Mouse (Mus musculus): Measurements from ENCODE around the gene Lgalsl. TPM values are rescaled to one million over a fixed set of nuclear protein-coding genes. Genes with fewer than 3 reads are reported as not detected.
A peak's percentile ranks its signal among the peaks of the same experiment; 100 is the strongest.

Lgalsl gene
- total RNA-seq (2017) = 9.1 and 19.4 TPM in 2 replicates

DNA sequence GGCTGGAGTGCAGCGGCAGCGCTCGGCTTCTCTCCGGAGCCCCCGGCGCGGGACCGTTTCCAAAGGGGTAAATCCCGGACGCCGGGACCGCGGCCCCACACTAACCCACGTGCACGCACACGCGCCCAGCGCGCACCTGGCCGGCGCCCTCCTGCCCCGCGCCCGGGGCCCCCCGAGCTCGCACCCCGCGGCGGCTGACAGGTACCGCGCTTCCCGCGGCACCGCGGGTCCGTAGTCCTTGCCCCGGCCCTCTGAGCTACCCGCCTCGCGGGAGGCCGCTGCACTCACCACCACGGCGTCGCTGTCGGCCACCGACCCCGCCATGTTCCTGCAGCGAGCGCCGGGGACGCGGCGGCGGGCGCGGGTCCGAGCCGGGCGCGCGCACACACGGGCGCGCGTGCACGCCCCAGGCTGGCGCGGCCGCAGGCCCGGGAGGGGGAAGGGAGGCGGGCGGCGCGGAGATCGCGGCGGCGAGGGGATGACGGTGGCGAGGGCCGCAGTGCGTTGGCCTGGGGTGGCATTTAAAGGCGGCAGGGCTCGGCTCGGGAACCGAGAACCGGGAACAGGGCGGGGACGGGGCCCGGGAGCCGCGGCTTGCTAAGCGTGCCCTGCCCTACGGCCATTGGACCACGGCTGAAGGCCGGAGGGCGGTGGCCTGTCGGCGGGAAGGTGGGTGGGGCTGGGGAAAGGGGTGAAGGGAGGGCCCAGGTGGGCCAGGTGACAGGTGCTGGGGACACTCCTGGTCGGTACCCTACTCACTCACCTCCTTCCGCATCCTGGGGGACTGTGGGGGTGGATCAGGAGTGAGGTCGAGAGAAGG is at the start of gene Lgalsl:
Lgalsl (minus strand) TSS at position 371 of the 820 bp plus-strand sequence.
- peak; percentile 39 to 78 for ATAC-seq (replicated peaks in 1 of 2; ENCODE audit: insufficient read depth in 1 of 2, low FRiP score in 2 of 2, low TSS enrichment in 1 of 2, low read depth in 1 of 2, poor library complexity in 2 of 2, severe bottlenecking in 2 of 2)

DNA sequence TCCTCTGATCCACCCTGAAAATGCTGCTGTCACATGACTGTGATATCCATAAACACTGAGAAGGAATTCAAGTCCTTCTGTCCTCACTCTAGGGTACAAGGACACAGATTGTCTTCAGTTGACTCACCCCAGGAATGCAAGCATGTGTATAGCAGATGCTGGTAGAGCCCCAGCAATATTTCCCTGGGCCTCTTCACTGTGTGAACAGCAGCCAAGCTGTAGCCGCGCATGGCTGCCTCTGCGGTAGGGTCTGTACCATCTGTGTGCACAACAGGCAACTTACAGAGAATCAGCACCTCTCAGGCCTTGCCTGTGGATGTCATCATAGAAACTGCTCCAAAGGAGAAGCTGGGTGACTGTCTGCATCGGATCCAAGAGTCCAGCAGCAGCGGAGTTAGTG is 47.8 kb upstream of the Lgalsl start:
- ATAC-seq (replicated peaks in 1 of 2; ENCODE audit: insufficient read depth in 1 of 2, low FRiP score in 2 of 2, low TSS enrichment in 1 of 2, low read depth in 1 of 2, poor library complexity in 2 of 2, severe bottlenecking in 2 of 2) = no peak

DNA sequence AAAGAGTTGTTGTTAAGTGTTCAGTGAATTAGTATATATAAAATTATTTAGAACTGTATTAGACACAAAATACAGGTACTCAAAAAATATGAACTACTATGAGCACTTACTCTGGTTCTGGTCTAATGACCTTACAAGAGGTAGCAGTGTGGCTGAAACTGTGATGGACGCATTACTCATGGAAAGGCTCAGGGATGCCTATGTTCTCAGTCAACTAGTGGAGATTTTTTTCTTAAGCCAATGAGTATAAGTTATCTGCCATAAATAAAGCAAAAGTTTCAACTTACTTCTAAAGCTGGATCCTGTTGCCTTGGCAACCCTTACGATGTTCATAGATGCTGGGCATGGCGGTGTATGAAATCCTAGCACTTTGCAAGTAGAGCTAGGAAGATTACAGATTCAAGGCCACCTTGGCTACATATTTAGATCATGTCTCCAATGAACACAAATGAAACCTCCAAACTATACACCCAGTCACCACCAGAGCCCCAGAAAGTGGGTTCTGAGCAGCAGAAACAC is 46.8 kb upstream of the Lgalsl start:
- ATAC-seq (replicated peaks in 1 of 2; ENCODE audit: insufficient read depth in 1 of 2, low FRiP score in 2 of 2, low TSS enrichment in 1 of 2, low read depth in 1 of 2, poor library complexity in 2 of 2, severe bottlenecking in 2 of 2) = no peak

DNA sequence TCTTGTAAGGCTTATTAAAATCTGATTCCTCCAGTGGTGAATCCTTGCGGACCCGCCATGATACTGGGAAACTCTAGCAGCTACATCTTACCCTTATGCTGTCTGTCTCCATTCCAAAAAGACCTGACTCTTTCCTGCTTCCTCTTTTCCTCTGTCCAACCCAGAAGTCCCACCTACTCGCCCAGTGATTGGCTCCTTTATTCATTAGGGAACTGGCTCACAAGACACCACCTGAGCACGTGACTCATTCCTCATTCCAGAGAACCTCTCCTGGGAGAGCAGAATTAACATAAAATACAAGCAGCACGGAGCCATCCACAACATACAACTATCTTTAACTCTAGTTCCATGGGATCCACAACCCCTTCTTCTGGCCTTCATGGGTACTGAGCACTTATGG is 42.5 kb upstream of the Lgalsl start:
- no peak for ATAC-seq (replicated peaks in 1 of 2; ENCODE audit: insufficient read depth in 1 of 2, low FRiP score in 2 of 2, low TSS enrichment in 1 of 2, low read depth in 1 of 2, poor library complexity in 2 of 2, severe bottlenecking in 2 of 2)

DNA sequence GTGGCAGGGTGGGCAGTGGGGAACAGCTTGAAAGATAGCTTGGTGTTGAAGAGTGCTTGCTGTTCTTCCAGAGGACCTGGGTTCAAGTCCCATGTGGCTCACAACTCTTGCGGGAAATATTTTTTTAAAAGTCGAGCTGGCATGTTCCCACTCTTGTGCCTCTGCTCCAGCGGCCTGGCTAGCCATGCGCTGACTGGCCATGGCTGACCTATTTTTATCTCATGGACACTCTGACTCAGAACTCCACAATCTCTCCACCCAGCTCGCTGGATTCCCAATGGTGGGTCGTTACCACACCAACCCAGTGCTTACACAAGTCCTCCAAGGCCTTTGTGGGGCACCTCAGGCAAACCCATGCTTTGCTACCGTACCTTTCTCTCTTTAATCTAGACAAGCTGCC is 42.1 kb upstream of the Lgalsl start:
- no peak for ATAC-seq (replicated peaks in 1 of 2; ENCODE audit: insufficient read depth in 1 of 2, low FRiP score in 2 of 2, low TSS enrichment in 1 of 2, low read depth in 1 of 2, poor library complexity in 2 of 2, severe bottlenecking in 2 of 2)

DNA sequence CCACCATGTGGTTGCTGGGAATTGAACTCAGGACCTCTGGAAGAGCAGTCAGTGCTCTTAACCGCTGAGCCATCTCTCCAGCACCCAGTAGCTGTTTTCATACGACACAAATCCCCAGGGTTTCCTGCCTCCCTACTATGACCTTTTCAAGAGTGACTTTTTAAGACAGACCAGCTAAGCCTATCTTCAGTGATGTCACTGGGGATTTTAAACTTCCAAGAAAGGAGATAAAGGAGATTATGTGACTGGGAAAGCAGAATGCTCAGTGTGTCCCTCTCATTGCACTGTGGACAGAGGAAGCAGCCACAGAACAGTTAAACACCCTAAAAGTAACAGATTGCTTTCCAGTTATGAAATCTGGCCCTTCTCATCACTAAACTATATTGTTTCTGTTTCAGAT is 41.6 kb upstream of the Lgalsl start:
- no peak for ATAC-seq (replicated peaks in 1 of 2; ENCODE audit: insufficient read depth in 1 of 2, low FRiP score in 2 of 2, low TSS enrichment in 1 of 2, low read depth in 1 of 2, poor library complexity in 2 of 2, severe bottlenecking in 2 of 2)

DNA sequence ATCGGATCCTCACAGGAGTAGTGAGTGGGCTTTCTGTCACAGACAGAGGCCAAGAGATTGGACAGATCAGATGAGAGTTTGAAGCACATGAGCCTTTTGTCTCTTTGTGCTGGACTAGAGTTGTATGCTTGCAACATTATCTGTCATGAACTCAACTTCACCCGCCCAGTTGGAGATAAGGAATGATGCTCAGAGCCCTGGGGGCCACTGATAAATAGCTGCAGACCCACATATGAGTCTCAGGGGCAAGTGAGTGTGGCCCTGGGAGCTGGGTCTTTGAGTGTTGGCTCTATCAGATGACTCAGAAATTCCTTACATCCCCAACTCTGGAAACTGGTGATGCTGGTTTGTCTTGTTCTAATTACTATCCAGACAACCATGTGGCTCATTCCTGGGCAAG is 39.1 kb upstream of the Lgalsl start:
- ATAC-seq (replicated peaks in 1 of 2; ENCODE audit: insufficient read depth in 1 of 2, low FRiP score in 2 of 2, low TSS enrichment in 1 of 2, low read depth in 1 of 2, poor library complexity in 2 of 2, severe bottlenecking in 2 of 2) = no peak

DNA sequence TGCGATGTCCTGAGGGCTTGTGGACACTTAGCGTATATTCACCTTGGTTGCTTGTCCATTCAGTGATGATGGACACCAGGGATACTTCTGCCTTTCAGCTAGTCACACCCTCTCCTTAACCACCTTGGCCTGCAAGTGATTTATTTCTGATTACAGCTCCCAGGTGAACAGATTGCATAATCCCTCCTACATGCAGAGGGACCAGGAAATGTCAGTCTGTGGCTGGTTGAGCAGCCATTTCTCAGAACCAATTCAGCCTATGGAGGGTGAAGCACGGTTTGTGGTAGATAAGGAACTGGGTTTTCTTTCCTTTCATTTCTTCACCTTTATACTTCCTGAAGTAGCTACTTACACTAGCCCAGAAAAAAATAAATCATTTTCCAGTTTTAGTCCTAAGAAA is 34.6 kb upstream of the Lgalsl start:
- ATAC-seq (replicated peaks in 1 of 2; ENCODE audit: insufficient read depth in 1 of 2, low FRiP score in 2 of 2, low TSS enrichment in 1 of 2, low read depth in 1 of 2, poor library complexity in 2 of 2, severe bottlenecking in 2 of 2) = 0 out of 4 replicates have a peak, but pooled peaks of 1 of the 2 experiments have one; percentile 22

DNA sequence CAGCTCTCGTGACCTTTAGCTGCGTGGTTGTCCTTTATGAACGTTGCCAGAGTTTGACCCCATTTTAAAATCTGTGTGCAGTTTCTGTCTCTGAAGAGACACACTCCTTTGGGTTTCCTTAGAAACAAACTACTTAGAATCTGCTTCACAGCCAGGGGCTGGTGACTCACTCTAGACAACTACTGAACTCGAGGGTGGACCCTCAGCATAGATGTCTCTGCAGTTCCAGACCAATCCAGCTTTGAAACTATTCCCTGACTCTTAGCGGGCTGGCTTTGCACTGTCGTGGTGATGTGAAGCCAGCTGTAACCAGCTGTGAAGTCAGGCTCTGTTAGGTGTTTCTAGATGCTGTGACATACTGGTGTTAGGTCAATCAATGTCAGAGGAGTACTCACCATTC is 33.8 kb upstream of the Lgalsl start:
- ATAC-seq (replicated peaks in 1 of 2; ENCODE audit: insufficient read depth in 1 of 2, low FRiP score in 2 of 2, low TSS enrichment in 1 of 2, low read depth in 1 of 2, poor library complexity in 2 of 2, severe bottlenecking in 2 of 2) = no peak

DNA sequence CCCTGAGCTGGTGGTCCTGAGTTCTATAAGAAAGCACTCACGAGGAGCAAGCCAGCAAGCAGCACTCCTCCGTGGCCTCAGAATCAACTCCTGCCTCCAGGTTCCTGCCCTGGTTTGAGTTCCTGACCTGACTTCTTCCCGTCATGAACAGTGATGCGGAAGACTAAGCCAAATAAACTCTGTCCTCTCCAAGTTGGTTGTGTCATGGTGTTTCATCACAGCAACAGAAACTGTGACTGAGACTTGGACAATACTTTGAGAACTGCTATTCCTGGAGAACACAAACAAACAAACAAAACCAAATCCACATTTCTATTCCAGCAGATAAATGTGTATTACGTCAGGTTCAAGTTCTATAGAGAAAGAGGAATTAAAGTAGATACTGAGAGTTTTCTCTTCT is 31.2 kb upstream of the Lgalsl start:
- no peak for ATAC-seq (replicated peaks in 1 of 2; ENCODE audit: insufficient read depth in 1 of 2, low FRiP score in 2 of 2, low TSS enrichment in 1 of 2, low read depth in 1 of 2, poor library complexity in 2 of 2, severe bottlenecking in 2 of 2)

DNA sequence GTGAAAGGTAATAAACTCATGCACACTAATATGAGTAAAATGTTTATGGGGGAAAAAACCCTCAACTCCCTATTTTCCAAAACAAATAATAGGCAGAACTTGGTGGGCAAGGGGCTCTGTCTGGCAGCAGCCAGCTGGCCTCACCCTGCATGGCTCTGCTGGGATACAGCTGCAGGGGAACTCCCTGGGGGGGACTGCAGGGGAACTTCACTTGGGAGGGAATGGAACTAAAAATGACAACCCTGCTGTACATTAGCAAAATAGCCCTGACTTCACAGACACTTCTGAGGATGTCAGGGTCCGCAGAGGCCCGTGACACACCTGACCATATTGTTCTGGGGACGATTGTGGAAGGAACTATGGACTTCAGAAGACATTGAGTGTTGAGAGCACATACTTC is 29.5 kb upstream of the Lgalsl start:
- ATAC-seq (replicated peaks in 1 of 2; ENCODE audit: insufficient read depth in 1 of 2, low FRiP score in 2 of 2, low TSS enrichment in 1 of 2, low read depth in 1 of 2, poor library complexity in 2 of 2, severe bottlenecking in 2 of 2) = no peak

DNA sequence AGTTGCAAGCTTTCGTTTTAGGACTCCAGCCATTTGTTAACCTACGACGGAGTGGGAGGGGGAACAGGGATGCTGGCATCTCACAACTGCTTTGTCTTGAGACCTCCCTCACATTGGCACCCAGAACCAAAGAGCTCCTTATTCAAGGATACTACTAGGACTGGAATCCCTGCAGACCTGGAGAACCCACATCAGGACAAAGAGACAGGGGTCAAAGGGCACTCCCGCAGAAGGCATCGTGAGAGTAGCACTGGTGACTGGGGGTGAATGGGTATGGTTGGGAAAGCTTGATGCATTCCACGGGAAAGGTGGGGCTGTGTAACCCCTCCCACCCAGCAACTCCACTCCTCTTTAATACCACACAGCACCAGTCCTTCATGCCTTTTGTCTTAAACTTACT is 29.0 kb upstream of the Lgalsl start:
- ATAC-seq (replicated peaks in 1 of 2; ENCODE audit: insufficient read depth in 1 of 2, low FRiP score in 2 of 2, low TSS enrichment in 1 of 2, low read depth in 1 of 2, poor library complexity in 2 of 2, severe bottlenecking in 2 of 2) = no peak

DNA sequence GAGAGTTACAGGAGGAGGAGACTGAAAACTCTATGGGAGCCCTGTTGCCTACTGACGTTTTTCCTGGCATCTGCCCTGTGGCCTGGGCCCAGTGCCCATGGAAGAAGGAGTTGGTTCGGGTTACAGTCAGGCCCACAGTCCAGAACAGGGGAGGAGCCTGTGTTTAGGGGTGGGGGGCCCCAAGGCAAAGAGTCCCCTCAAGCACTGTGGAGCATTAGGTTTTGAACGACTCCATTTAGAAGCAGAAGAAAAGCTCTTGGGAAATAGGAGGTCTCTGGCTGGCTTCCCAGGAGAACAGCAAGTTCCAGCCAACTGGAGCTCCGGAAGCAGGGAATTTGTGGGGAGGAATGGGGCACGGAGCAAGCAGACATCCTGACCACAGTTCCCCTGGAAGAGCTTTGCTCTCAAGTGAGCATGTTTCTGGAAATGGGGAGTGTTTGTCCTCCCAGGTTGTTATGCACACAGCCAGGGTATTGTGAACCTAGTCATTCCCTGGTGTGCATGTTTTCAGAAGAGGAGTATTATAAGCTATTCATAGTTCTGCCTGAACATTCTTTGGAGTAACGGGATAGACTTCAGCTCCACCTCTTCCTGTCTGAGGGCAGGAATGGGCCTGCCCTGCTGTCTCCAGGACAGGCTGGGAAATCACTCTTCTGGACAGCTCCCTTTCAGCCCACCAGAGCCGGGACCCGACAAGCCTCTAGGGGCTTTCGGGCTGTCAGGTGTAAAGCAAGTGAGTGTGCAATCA is 28.2 kb upstream of the Lgalsl start:
- no peak for ATAC-seq (replicated peaks in 1 of 2; ENCODE audit: insufficient read depth in 1 of 2, low FRiP score in 2 of 2, low TSS enrichment in 1 of 2, low read depth in 1 of 2, poor library complexity in 2 of 2, severe bottlenecking in 2 of 2)

DNA sequence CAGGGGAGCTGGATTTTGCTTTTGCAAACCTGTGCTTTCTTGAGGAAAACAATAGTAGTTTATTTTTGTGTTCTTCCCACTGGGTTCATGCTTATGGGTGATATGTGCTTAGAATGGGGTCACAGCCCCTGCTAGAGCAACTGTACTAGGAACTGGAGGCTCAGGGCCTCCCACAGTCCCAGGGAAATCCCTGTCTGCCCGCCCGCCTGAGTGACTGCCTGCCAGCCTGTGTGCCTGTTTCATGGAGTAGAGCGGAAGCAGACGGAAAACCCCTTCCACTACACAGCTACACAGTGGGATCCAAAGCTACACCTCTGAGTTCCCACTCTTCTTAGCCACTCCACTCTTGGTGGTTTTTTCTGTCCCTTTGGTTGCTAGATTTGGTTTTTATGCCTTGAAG is 27.1 kb upstream of the Lgalsl start:
- ATAC-seq (replicated peaks in 1 of 2; ENCODE audit: insufficient read depth in 1 of 2, low FRiP score in 2 of 2, low TSS enrichment in 1 of 2, low read depth in 1 of 2, poor library complexity in 2 of 2, severe bottlenecking in 2 of 2) = no peak

DNA sequence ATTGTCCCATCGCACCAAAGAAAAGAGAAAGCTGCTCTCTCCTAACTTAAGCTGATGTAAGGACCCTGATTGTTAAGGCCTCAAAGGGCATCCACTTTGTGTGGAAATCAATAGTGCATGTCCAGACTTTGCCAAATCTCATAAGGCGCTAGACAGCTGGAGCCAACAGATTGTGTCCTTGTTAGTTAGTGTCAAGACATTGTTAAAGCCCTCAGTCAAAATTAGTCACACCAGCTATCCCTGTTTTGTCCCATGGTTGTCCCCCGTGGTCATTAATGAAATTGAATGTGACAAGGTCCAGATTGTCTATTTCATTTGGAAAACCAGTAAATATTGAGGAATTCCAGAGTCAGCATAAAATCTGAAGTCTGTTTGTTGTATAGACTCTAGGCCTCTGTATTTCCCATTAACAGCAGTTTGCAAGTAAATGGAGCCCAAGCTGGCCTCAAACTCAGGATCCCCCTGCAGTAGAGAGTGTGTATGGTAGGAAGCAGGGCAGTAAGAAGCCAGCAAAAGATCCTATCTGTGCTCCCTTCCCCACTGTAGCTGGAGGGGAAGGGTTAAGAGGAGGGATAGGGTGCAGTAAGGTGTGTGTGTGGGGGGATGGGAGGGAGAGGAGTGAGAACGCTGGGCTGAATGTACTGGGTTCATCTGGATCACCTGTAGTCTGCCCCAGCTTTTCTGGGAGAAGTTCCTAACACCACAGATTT is 23.3 kb upstream of the Lgalsl start:
- ATAC-seq (replicated peaks in 1 of 2; ENCODE audit: insufficient read depth in 1 of 2, low FRiP score in 2 of 2, low TSS enrichment in 1 of 2, low read depth in 1 of 2, poor library complexity in 2 of 2, severe bottlenecking in 2 of 2) = no peak

DNA sequence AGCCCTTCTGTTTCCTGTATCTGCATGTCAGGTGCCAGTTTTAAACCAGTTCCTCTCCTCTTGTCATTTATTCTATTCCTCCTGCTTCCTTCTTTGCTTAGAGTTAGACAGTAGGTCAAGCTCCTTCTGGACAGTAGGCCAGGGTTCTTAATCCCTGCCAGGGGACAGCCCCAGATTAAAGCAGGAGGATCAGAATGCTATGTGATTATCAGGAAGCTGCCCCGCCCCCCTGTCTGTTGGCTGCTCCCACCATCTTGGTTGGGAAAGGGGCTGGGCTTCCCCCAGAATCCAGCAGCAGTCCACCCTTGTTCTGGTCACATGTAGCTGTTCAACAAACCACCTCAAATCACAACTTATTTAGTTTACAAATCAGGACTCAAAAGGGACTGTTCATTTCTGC is 19.3 kb upstream of the Lgalsl start:
- no peak for ATAC-seq (replicated peaks in 1 of 2; ENCODE audit: insufficient read depth in 1 of 2, low FRiP score in 2 of 2, low TSS enrichment in 1 of 2, low read depth in 1 of 2, poor library complexity in 2 of 2, severe bottlenecking in 2 of 2)

DNA sequence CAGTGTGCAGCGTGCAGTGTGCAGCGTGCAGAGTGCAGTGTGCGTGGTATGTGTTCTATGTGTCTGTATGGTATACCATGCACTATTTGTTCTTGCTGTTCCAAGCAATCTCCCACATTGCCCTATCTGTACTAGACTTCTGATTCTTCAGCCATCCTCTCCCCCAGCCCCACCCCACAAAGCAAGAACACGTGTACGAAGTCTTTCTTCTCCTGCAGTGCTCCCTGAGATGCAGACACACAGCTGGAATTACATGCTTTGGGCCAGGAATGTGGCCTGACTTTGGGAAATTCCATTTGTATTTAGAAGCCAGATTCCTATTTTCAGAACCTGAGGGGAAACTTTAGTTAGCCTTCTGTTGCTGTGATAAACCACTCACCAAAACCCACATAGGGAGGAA is 18.5 kb upstream of the Lgalsl start:
- ATAC-seq (replicated peaks in 1 of 2; ENCODE audit: insufficient read depth in 1 of 2, low FRiP score in 2 of 2, low TSS enrichment in 1 of 2, low read depth in 1 of 2, poor library complexity in 2 of 2, severe bottlenecking in 2 of 2) = no peak

DNA sequence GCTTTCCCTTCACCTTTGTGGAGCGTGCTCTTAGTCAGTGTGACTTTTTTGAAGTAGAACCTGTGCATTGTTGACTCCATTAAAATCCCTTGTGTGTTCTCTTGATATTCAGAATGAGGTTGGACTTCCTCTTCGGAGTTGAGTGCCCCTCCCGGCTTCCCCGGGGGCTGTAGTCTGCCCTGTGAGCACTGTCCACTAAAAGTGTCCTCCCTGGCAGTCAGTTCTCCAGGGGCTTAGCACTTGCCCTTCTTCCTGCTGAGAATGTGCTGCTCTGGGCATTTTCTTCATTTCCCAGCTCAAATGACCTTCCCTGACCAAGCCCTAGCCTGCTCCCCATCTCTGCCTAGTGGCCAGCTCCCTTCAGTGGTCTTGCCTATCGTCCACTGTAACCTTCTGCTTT is 6.5 kb upstream of the Lgalsl start:
- no peak for ATAC-seq (replicated peaks in 1 of 2; ENCODE audit: insufficient read depth in 1 of 2, low FRiP score in 2 of 2, low TSS enrichment in 1 of 2, low read depth in 1 of 2, poor library complexity in 2 of 2, severe bottlenecking in 2 of 2)

All from hematopoietic stem cell, adult 5-6 weeks (primary cell).